Mouse (Mus musculus): ENCODE data around the gene Trp53. TPM values are rescaled to one million over a fixed set of nuclear protein-coding genes. Genes with fewer than 3 reads are reported as not detected.

Gene Trp53
- total and polyA plus RNA-seq, 2 experiments from 2014 or later = 30.3 to 34.5 TPM

DNA sequence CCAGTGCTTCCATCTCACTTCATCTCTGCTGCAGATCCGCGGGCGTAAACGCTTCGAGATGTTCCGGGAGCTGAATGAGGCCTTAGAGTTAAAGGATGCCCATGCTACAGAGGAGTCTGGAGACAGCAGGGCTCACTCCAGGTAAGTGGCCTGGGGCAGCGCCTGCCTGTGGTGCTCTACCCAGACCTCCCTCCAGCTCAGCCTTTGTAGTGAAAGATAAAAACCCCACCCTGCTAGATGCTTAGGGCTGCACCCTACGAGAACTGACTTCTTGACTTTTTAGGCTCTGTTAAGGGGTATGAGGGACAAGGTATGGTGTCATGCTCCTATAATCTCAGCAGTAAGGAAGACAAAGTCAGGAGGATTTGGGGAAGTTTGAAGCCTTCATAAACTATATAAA lies 10.5 kb downstream of the Trp53 start:
- 95% methylated on average over 8 of the region's 8 CpGs for WGBS
- Histone ChIP-seq H3K9me3 (ENCODE audit: low read length) (no peaks in the 10 kb centered on the region), H3K27ac (ENCODE audit: low read depth, low read length) (no peak overlapping the region), H3K27me3 (ENCODE audit: insufficient read depth, low read length) (no peaks in the 10 kb centered on the region), H3K4me3 (ENCODE audit: low read depth, low read length) (no peak overlapping the region), H3K9ac (replicated peaks; ENCODE audit: low read length, poor library complexity, severe bottlenecking) (no peak overlapping the region), H3K36me3 (ENCODE audit: insufficient read depth, low read length) (peaks cover 41% of the 10 kb centered on the region), H3K4me1 (ENCODE audit: insufficient read depth, low read length) (no peaks in the 10 kb centered on the region), H3K4me2 (ENCODE audit: low read depth, low read length, poor library complexity, severe bottlenecking) (no peak overlapping the region)
- TF ChIP-seq CTCF (IDR thresholded peaks at IDR 0.05) = no peak
- DNase-seq (ENCODE audit: low spot score) (no peak), ATAC-seq (ENCODE audit: low FRiP score) (no peak)

DNA sequence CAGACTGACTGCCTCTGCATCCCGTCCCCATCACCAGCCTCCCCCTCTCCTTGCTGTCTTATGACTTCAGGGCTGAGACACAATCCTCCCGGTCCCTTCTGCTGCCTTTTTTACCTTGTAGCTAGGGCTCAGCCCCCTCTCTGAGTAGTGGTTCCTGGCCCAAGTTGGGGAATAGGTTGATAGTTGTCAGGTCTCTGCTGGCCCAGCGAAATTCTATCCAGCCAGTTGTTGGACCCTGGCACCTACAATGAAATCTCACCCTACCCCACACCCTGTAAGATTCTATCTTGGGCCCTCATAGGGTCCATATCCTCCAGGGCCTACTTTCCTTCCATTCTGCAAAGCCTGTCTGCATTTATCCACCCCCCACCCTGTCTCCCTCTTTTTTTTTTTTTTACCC lies 11.3 kb downstream of the Trp53 start:
- Histone ChIP-seq H3K9me3 (ENCODE audit: low read length) (no peaks in the 10 kb centered on the region), H3K27ac (ENCODE audit: low read depth, low read length) (0 out of 2 replicates have a peak overlapping the region, but pooled peaks have one; percentile 14), H3K4me3 (ENCODE audit: low read depth, low read length) (no peak overlapping the region), H3K4me2 (ENCODE audit: low read depth, low read length, poor library complexity, severe bottlenecking) (no peak overlapping the region), H3K36me3 (ENCODE audit: insufficient read depth, low read length) (peaks cover 41% of the 10 kb centered on the region), H3K4me1 (ENCODE audit: insufficient read depth, low read length) (no peaks in the 10 kb centered on the region), H3K9ac (replicated peaks; ENCODE audit: low read length, poor library complexity, severe bottlenecking) (no peak overlapping the region), H3K27me3 (ENCODE audit: insufficient read depth, low read length) (no peaks in the 10 kb centered on the region)
- no peak for TF ChIP-seq CTCF (IDR thresholded peaks at IDR 0.05)
- WGBS = 89% methylated on average over 3 of the region's 3 CpGs
- no peak for ATAC-seq (ENCODE audit: low FRiP score)
- DNase-seq (ENCODE audit: low spot score) = no peak

GRCm38 (mm10) chr11:69591899-69592637 lies 11.9 kb downstream of the Trp53 start:
- TF ChIP-seq CTCF (IDR thresholded peaks at IDR 0.05) = no peak
- Histone ChIP-seq H3K9me3 (ENCODE audit: low read length) (no peaks in the 10 kb centered on the region), H3K4me2 (ENCODE audit: low read depth, low read length, poor library complexity, severe bottlenecking) (no peak overlapping the region), H3K36me3 (ENCODE audit: insufficient read depth, low read length) (peaks cover 39% of the 10 kb centered on the region), H3K4me1 (ENCODE audit: insufficient read depth, low read length) (no peaks in the 10 kb centered on the region), H3K9ac (replicated peaks; ENCODE audit: low read length, poor library complexity, severe bottlenecking) (no peak overlapping the region), H3K27ac (ENCODE audit: low read depth, low read length) (peak overlapping the region; percentile 4; the same call in 1 of the 2 replicates), H3K4me3 (ENCODE audit: low read depth, low read length) (no peak overlapping the region), H3K27me3 (ENCODE audit: insufficient read depth, low read length) (no peaks in the 10 kb centered on the region)
- DNase-seq (ENCODE audit: low spot score) (peak; percentile 82), ATAC-seq (ENCODE audit: low FRiP score) (peak; percentile 86)
- WGBS = 67% methylated on average over 7 of the region's 7 CpGs

- WGBS = 91% methylated on average over 4 of the region's 4 CpGs
- ATAC-seq (ENCODE audit: low FRiP score) = no peak
- Histone ChIP-seq H3K4me1 (ENCODE audit: insufficient read depth, low read length) (no peaks in the 10 kb centered on the region), H3K9me3 (ENCODE audit: low read length) (no peaks in the 10 kb centered on the region), H3K4me2 (ENCODE audit: low read depth, low read length, poor library complexity, severe bottlenecking) (no peak overlapping the region), H3K4me3 (ENCODE audit: low read depth, low read length) (no peak overlapping the region), H3K27me3 (ENCODE audit: insufficient read depth, low read length) (no peaks in the 10 kb centered on the region), H3K27ac (ENCODE audit: low read depth, low read length) (no peak overlapping the region), H3K36me3 (ENCODE audit: insufficient read depth, low read length) (peaks cover 37% of the 10 kb centered on the region), H3K9ac (replicated peaks; ENCODE audit: low read length, poor library complexity, severe bottlenecking) (no peak overlapping the region)
- DNase-seq (ENCODE audit: low spot score) = no peak
- TF ChIP-seq CTCF (IDR thresholded peaks at IDR 0.05) = no peak
Measured at GRCm38 (mm10) chr11:69592799-69593198, 12.6 kb downstream of the Trp53 start.

DNA sequence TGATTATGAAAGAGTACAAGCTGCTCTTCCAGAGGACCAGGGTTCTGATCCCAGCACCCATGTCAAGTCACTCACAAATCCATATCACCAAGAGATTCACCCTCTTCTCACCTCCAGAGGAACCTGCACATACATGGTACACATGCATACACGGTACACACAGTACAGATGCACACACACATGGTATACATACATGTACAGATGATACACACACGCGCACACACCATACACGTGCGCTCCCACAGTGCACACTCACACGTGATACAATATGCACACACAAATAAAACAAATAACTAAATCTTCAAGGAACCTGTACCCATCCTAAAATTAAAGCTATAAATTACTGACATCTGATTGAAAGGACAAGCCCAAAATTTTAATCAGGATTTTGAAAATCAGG lies 14.7 kb downstream of the Trp53 start:
- TF ChIP-seq CTCF (IDR thresholded peaks at IDR 0.05) = no peak
- ATAC-seq (ENCODE audit: low FRiP score) = no peak

GRCm38 (mm10) chr11:69599436-69599835 lies 19.3 kb downstream of the Trp53 start:
- H3K9ac ChIP-seq (replicated peaks; ENCODE audit: low read length, poor library complexity, severe bottlenecking) = 0 out of 2 replicates have a peak overlapping the region, but pooled peaks have one; percentile 3
- H3K27ac ChIP-seq (ENCODE audit: low read depth, low read length) = no peak overlapping the region
- H3K4me3 ChIP-seq (ENCODE audit: low read depth, low read length) = no peak overlapping the region
- H3K27me3 ChIP-seq (ENCODE audit: insufficient read depth, low read length) = no peaks in the 10 kb centered on the region
- H3K9me3 ChIP-seq (ENCODE audit: low read length) = no peaks in the 10 kb centered on the region
- ATAC-seq (ENCODE audit: low FRiP score) (no peak), DNase-seq (ENCODE audit: low spot score) (no peak)
- WGBS = 14% methylated on average over 9 of the region's 9 CpGs
- no peak for TF ChIP-seq CTCF (IDR thresholded peaks at IDR 0.05)
- H3K36me3 ChIP-seq (ENCODE audit: insufficient read depth, low read length) = peaks cover 32% of the 10 kb centered on the region
- H3K4me1 ChIP-seq (ENCODE audit: insufficient read depth, low read length) = peaks cover 8% of the 10 kb centered on the region
- no peak overlapping the region for H3K4me2 ChIP-seq (ENCODE audit: low read depth, low read length, poor library complexity, severe bottlenecking)

More for the DNA sequence above, 14.7 kb downstream of the Trp53 start:
- Histone ChIP-seq H3K36me3 (ENCODE audit: insufficient read depth, low read length) (peaks cover 17% of the 10 kb centered on the region; the same call in 1 of the 2 replicates), H3K27me3 (ENCODE audit: insufficient read depth, low read length) (no peaks in the 10 kb centered on the region), H3K4me3 (ENCODE audit: low read depth, low read length) (no peak overlapping the region), H3K9ac (replicated peaks; ENCODE audit: low read length, poor library complexity, severe bottlenecking) (no peak overlapping the region), H3K4me2 (ENCODE audit: low read depth, low read length, poor library complexity, severe bottlenecking) (no peak overlapping the region), H3K27ac (ENCODE audit: low read depth, low read length) (no peak overlapping the region), H3K4me1 (ENCODE audit: insufficient read depth, low read length) (no peaks in the 10 kb centered on the region), H3K9me3 (ENCODE audit: low read length) (no peaks in the 10 kb centered on the region)
- no peak for DNase-seq (ENCODE audit: low spot score)
- 99% methylated on average over 6 of the region's 6 CpGs for WGBS

Measured in midbrain, postnatal 0 days (tissue).